ENCODE assay signal across 11 mouse cellular contexts in the genomic region with DNA sequence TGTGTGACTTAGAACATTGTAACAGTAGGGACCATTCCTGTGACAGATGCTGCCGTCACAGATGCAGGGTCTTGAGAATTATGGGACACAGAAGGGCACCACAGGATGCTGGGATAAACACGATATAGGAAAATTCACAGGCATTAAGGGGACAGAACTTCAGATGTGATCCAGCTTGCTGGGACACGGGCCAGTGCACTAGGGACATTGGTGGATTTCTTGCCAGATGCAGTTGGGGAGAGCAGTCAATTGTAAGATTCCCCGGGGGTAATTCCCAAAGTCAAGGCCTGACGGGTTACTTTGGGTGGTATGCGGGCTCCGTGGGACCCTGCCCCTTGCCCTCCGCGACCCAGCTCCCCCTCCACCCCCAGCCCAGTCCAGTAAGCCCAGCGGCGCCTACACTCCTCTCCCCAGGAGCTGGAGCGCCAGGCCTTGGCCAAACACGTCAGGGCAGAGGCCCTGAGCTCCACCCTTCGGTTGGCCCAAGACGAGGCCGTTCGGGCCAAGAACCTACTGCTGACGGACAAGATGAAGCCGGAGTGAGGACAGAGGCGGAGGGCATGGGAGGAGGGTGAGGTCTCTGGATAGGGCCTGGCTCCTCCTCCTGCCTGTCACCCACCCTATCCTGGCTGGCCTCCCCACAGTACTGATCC. TPM values are rescaled to one million over a fixed set of nuclear protein-coding genes. Genes with fewer than 3 reads are reported as not detected.
A peak's percentile ranks its signal among the peaks of the same experiment; 100 is the strongest.
DNase-seq lines count a peak whose midpoint lies in the region; ATAC-seq and TF ChIP-seq lines count a peak whose summit lies in the region.
"Had no signal": no experiment of that assay in that cellular context is flagged by ENCODE, and none has a peak within 500 bp of the region (broad histone marks: within the 10 kb centered on the region; RNA-seq: fewer than 3 reads in every experiment).

No protein-coding gene starts in this region.

- no peak overlapping the region for H3K9ac ChIP-seq in intestine, postnatal 0 days (ENCODE audit: low read depth, low read length)
- no peak overlapping the region for H3K9ac ChIP-seq in intestine, embryonic 16.5 days (ENCODE audit: low read depth, low read length)
- H3K9ac ChIP-seq in lung, postnatal 0 days (replicated peaks; ENCODE audit: low read depth) = no peak overlapping the region
- H3K9ac ChIP-seq: embryonic facial prominence, embryonic 13.5 days; limb, embryonic 15.5 days had no signal

- H3K4me1 ChIP-seq in intestine, postnatal 0 days (replicated peaks; ENCODE audit: control insufficient read depth, insufficient read depth, low read length) = no peaks in the 10 kb centered on the region
- no peaks in the 10 kb centered on the region; the same call in 1 of the 2 replicates for H3K4me1 ChIP-seq in intestine, embryonic 16.5 days (ENCODE audit: control insufficient read depth, insufficient read depth, low read length)
- H3K4me1 ChIP-seq in E14TG2a.4 (replicated peaks; ENCODE audit: low read depth, low read length) = peaks cover 44% of the 10 kb centered on the region
- H3K4me1 ChIP-seq in lung, postnatal 0 days (ENCODE audit: insufficient read depth, low read depth, low read length) = no peaks in the 10 kb centered on the region; the same call in 1 of the 2 replicates

- no peak overlapping the region for H3K27ac ChIP-seq in intestine, postnatal 0 days (ENCODE audit: low read depth, low read length)
- H3K27ac ChIP-seq in intestine, embryonic 16.5 days (ENCODE audit: low read length) = no peak overlapping the region
- H3K27ac ChIP-seq in lung, postnatal 0 days (ENCODE audit: low read length) = peak overlapping the region; percentile 43
- H3K27ac ChIP-seq: limb, embryonic 15.5 days had no signal

- H3K4me3 ChIP-seq in intestine, postnatal 0 days (ENCODE audit: low read depth, low read length) = no peak overlapping the region
- no peak overlapping the region for H3K4me3 ChIP-seq in intestine, embryonic 16.5 days (ENCODE audit: low read length)
- peak overlapping the region; percentile 41; the same call in 1 of the 2 replicates for H3K4me3 ChIP-seq in E14TG2a.4 (replicated peaks; ENCODE audit: low read length)
- H3K4me3 ChIP-seq in lung, postnatal 0 days (ENCODE audit: low read depth, low read length) = no peak overlapping the region
- H3K4me3 ChIP-seq: embryonic facial prominence, embryonic 13.5 days; limb, embryonic 15.5 days had no signal

- 75% methylated on average over 20 of the region's 20 CpGs for WGBS in intestine, postnatal 0 days
- WGBS in intestine, embryonic 16.5 days = 77% methylated on average over 20 of the region's 20 CpGs
- 63% methylated on average over 20 of the region's 20 CpGs for WGBS in lung, postnatal 0 days

- TF ChIP-seq EP300 in lung, postnatal 0 days (IDR thresholded peaks at IDR 0.05) = no peak

- peak; percentile 23 for DNase-seq in adipocyte (ENCODE audit: low spot score)
- DNase-seq in lung, postnatal 0 days (ENCODE audit: low spot score) = peak; percentile 64
- no peak for DNase-seq in left cerebral cortex, adult 11 months (ENCODE audit: low spot score)
- DNase-seq: right cerebral cortex, postnatal 14 days had no signal

- no peaks in the 10 kb centered on the region for H3K9me3 ChIP-seq in intestine, postnatal 0 days (ENCODE audit: control insufficient read depth)
- H3K9me3 ChIP-seq in intestine, embryonic 16.5 days (ENCODE audit: control insufficient read depth, low read length) = no peaks in the 10 kb centered on the region
- H3K9me3 ChIP-seq in E14TG2a.4 (ENCODE audit: low read length) = no peaks in the 10 kb centered on the region
- H3K9me3 ChIP-seq in lung, postnatal 0 days (ENCODE audit: low read length) = no peaks in the 10 kb centered on the region
- H3K9me3 ChIP-seq: embryonic facial prominence, embryonic 13.5 days; limb, embryonic 15.5 days had no signal

- 0 out of 2 replicates have a peak, but pooled peaks have one; percentile 6 for ATAC-seq in intestine, postnatal 0 days
- no peak for ATAC-seq in intestine, embryonic 16.5 days
- ATAC-seq in lung, postnatal 0 days = peak; percentile 51
- ATAC-seq in frontal cortex, adult (ENCODE audit: low TSS enrichment) = no peak
- ATAC-seq: Patski had no signal

- 0 out of 2 replicates have a peak, but pooled peaks cover 4% of the 10 kb centered on the region for H3K36me3 ChIP-seq in intestine, postnatal 0 days (ENCODE audit: control insufficient read depth, insufficient read depth)
- H3K36me3 ChIP-seq in intestine, embryonic 16.5 days (ENCODE audit: control insufficient read depth, insufficient read depth, low read length) = no peaks in the 10 kb centered on the region
- H3K36me3 ChIP-seq in E14TG2a.4 (ENCODE audit: insufficient read depth, low read length) = peaks cover 49% of the 10 kb centered on the region
- no peaks in the 10 kb centered on the region for H3K36me3 ChIP-seq in lung, postnatal 0 days (ENCODE audit: insufficient read depth, low read length)

- TF ChIP-seq CTCF in intestine, postnatal 0 days (IDR thresholded peaks at IDR 0.05; ENCODE audit: low read depth) = no peak
- TF ChIP-seq CTCF in E14TG2a.4 (conservative IDR thresholded peaks at IDR 0.05; ENCODE audit: low read length) = no peak
- no peak for TF ChIP-seq CTCF in lung, postnatal 0 days (IDR thresholded peaks at IDR 0.05)

- H3K4me2 ChIP-seq in intestine, postnatal 0 days (replicated peaks; ENCODE audit: low read depth) = no peak overlapping the region
- H3K4me2 ChIP-seq in intestine, embryonic 16.5 days (ENCODE audit: low read depth, low read length) = no peak overlapping the region
- H3K4me2 ChIP-seq in lung, postnatal 0 days (replicated peaks; ENCODE audit: low read depth, low read length) = no peak overlapping the region
- H3K4me2 ChIP-seq: embryonic facial prominence, embryonic 13.5 days; limb, embryonic 15.5 days had no signal

- no peaks in the 10 kb centered on the region for H3K27me3 ChIP-seq in intestine, postnatal 0 days (replicated peaks; ENCODE audit: control insufficient read depth, insufficient read depth, low read length)
- no peaks in the 10 kb centered on the region for H3K27me3 ChIP-seq in intestine, embryonic 16.5 days (replicated peaks; ENCODE audit: control insufficient read depth, insufficient read depth, low read length)
- no peaks in the 10 kb centered on the region for H3K27me3 ChIP-seq in E14TG2a.4 (ENCODE audit: insufficient read depth, low read length)
- no peaks in the 10 kb centered on the region for H3K27me3 ChIP-seq in lung, postnatal 0 days (replicated peaks; ENCODE audit: insufficient read depth, low read length)
- H3K27me3 ChIP-seq: embryonic facial prominence, embryonic 13.5 days; limb, embryonic 15.5 days; Patski had no signal

RNA-seq across cellular contexts. Expression of a gene that starts 14.3 kb away (rescaled TPM):
- polyA plus RNA-seq in intestine, postnatal 0 days (2015; fragmentation: Nextera tagmentation; extraction: Ambion mirVana) = 0.13 TPM in 1 of 2 replicates, not detected in the other
- polyA plus RNA-seq in intestine, embryonic 16.5 days (2015; fragmentation: Nextera tagmentation; extraction: Ambion mirVana) = 0.28 TPM in 1 of 2 replicates, not detected in the other
- 0.44 and 0.57 TPM in 2 replicates for polyA plus RNA-seq in lung, postnatal 0 days (2015; fragmentation: Nextera tagmentation; extraction: Ambion mirVana)

RNA-seq across cellular contexts. Expression of a gene that starts 17.3 kb away (rescaled TPM):
- polyA plus RNA-seq in intestine, postnatal 0 days (2015; fragmentation: Nextera tagmentation; extraction: Ambion mirVana) = 3.5 and 4.5 TPM in 2 replicates
- 14.0 and 14.2 TPM in 2 replicates for polyA plus RNA-seq in intestine, embryonic 16.5 days (2015; fragmentation: Nextera tagmentation; extraction: Ambion mirVana)
- polyA plus RNA-seq in lung, postnatal 0 days (2015; fragmentation: Nextera tagmentation; extraction: Ambion mirVana) = 5.4 and 5.6 TPM in 2 replicates

RNA-seq across cellular contexts. Expression of a gene that starts 28.0 kb away (rescaled TPM):
- polyA plus RNA-seq in intestine, postnatal 0 days (2015; fragmentation: Nextera tagmentation; extraction: Ambion mirVana) = 42.8 and 44.1 TPM in 2 replicates
- 56.8 and 61.2 TPM in 2 replicates for polyA plus RNA-seq in intestine, embryonic 16.5 days (2015; fragmentation: Nextera tagmentation; extraction: Ambion mirVana)
- 36.1 and 39.4 TPM in 2 replicates for polyA plus RNA-seq in lung, postnatal 0 days (2015; fragmentation: Nextera tagmentation; extraction: Ambion mirVana)

RNA-seq across cellular contexts. Expression of a gene that starts 29.1 kb away (rescaled TPM):
- polyA plus RNA-seq in intestine, postnatal 0 days (2015; fragmentation: Nextera tagmentation; extraction: Ambion mirVana) = 124 and 130 TPM in 2 replicates
- polyA plus RNA-seq in intestine, embryonic 16.5 days (2015; fragmentation: Nextera tagmentation; extraction: Ambion mirVana) = 363 and 439 TPM in 2 replicates
- polyA plus RNA-seq in lung, postnatal 0 days (2015; fragmentation: Nextera tagmentation; extraction: Ambion mirVana) = 146 and 159 TPM in 2 replicates

RNA-seq across cellular contexts. Expression of a gene that starts 40.1 kb away (rescaled TPM):
- 53.2 and 56.4 TPM in 2 replicates for polyA plus RNA-seq in intestine, postnatal 0 days (2015; fragmentation: Nextera tagmentation; extraction: Ambion mirVana)
- polyA plus RNA-seq in intestine, embryonic 16.5 days (2015; fragmentation: Nextera tagmentation; extraction: Ambion mirVana) = 96.1 and 115 TPM in 2 replicates
- polyA plus RNA-seq in lung, postnatal 0 days (2015; fragmentation: Nextera tagmentation; extraction: Ambion mirVana) = 90.4 and 96.5 TPM in 2 replicates

Comparison
In these comparisons a context has a peak if more than half of its experiments do, and no peak if none do; other contexts are left out.
1. ATAC-seq: peak in intestine, postnatal 0 days (single experiment) and lung, postnatal 0 days (single experiment); none in intestine, embryonic 16.5 days (single experiment) and frontal cortex, adult (single experiment).